Mouse (Mus musculus) lung, adult 2 months (tissue): Measurements from ENCODE around the gene Ube2j1.

Experiments
- CTCF ChIP-seq: fragments of 200-500 bp; IDR thresholded peaks from 2 replicates; pipeline ENCODE4 v1.5.1; 2011; ENCODE audit warnings: mild to moderate bottlenecking, low read length, control low read depth; ENCODE audit not compliant: insufficient read depth
- POLR2A ChIP-seq: fragments of 200-500 bp; IDR thresholded peaks from 2 replicates; pipeline ENCODE4 v1.6.1; 2011; ENCODE audit warnings: low read depth, mild to moderate bottlenecking, control low read depth, low read length, borderline replicate concordance; ENCODE audit errors: extremely low read depth

- TF ChIP-seq POLR2A (no peak), CTCF (no peak)
Measured at GRCm38 (mm10) chr4:33066223-33066960, 35.2 kb downstream of the Ube2j1 start.
